Mouse (Mus musculus) megakaryocyte, embryonic 14.5 days (primary cell): ENCODE results near the gene Defb25.

Experiments used
- FLI1 ChIP-seq: IDR thresholded peaks from 2 replicates; pipeline ENCODE4 v1.6.1; 2012; ENCODE audit warnings: low read length, inconsistent platforms, mixed read lengths
- GATA1 ChIP-seq: IDR thresholded peaks from 3 replicates; pipeline ENCODE4 v1.6.1; 2012; ENCODE audit warnings: mixed read lengths, low read length, inconsistent platforms, borderline replicate concordance

GRCm38 (mm10) chr2:152580612-152581011 lies 42.2 kb downstream of the Defb25 start:
- TF ChIP-seq GATA1, result no peak
- TF ChIP-seq FLI1, result no peak
